Mouse (Mus musculus): ENCODE results near the gene Clec5a. TPM values are rescaled to one million over a fixed set of nuclear protein-coding genes. Genes with fewer than 3 reads are reported as not detected.

Gene Clec5a
- polyA plus RNA-seq, 1 experiment from 2014 or later, result 0.60 TPM

- Histone ChIP-seq H3K36me3 (no peaks in the 10 kb centered on the region), H3K4me1 (no peaks in the 10 kb centered on the region), H3K9ac (replicated peaks) (no peak overlapping the region), H3K9me3 (no peaks in the 10 kb centered on the region), H3K27me3 (no peaks in the 10 kb centered on the region), H3K27ac (replicated peaks) (no peak overlapping the region), H3K4me3 (no peak overlapping the region), H3K4me2 (replicated peaks) (no peak overlapping the region)
- ATAC-seq (ENCODE audit: low FRiP score, low read depth), result no peak
- 94% methylated on average over 1 of the region's 1 CpGs for WGBS
Measured at GRCm38 (mm10) chr6:40576305-40576704, 9.3 kb downstream of the Clec5a start.

- Histone ChIP-seq H3K4me2 (replicated peaks) (no peak overlapping the region), H3K4me3 (no peak overlapping the region), H3K36me3 (no peaks in the 10 kb centered on the region), H3K4me1 (no peaks in the 10 kb centered on the region), H3K27me3 (no peaks in the 10 kb centered on the region), H3K9ac (replicated peaks) (no peak overlapping the region), H3K9me3 (no peaks in the 10 kb centered on the region), H3K27ac (replicated peaks) (no peak overlapping the region)
- WGBS, result 92% methylated on average over 3 of the region's 3 CpGs
- no peak for ATAC-seq (ENCODE audit: low FRiP score, low read depth)
Measured at GRCm38 (mm10) chr6:40573618-40574017, 12.0 kb downstream of the Clec5a start.

- Histone ChIP-seq H3K36me3 (no peaks in the 10 kb centered on the region), H3K9me3 (no peaks in the 10 kb centered on the region), H3K27me3 (no peaks in the 10 kb centered on the region), H3K27ac (replicated peaks) (no peak within 1 kb of the TSS), H3K4me3 (no peak within 1 kb of the TSS), H3K9ac (replicated peaks) (no peak within 1 kb of the TSS), H3K4me2 (replicated peaks) (no peak within 1 kb of the TSS), H3K4me1 (no peaks in the 10 kb centered on the region)
- no peak for ATAC-seq (ENCODE audit: low FRiP score, low read depth)
- WGBS, result 93% methylated on average over 3 of the region's 3 CpGs
Measured at GRCm38 (mm10) chr6:40569187-40569586, 16.4 kb downstream of the Clec5a start, which contains the start of gene Olfr460. Olfr460 (plus strand) TSS chr6:40569487.

GRCm38 (mm10) chr6:40554950-40555349, 30.7 kb downstream of the Clec5a start, which contains the start of gene Olfr461:
Olfr461 (minus strand) TSS chr6:40555050.
- H3K4me1 ChIP-seq, result no peaks in the 10 kb centered on the region
- no peak within 1 kb of the TSS for H3K4me3 ChIP-seq
- WGBS, result 79% methylated on average over 2 of the region's 2 CpGs
- no peak for ATAC-seq (ENCODE audit: low FRiP score, low read depth)
- H3K36me3 ChIP-seq, result no peaks in the 10 kb centered on the region
- H3K9ac ChIP-seq (replicated peaks), result no peak within 1 kb of the TSS
- H3K9me3 ChIP-seq, result no peaks in the 10 kb centered on the region
- no peaks in the 10 kb centered on the region for H3K27me3 ChIP-seq
- no peak within 1 kb of the TSS for H3K4me2 ChIP-seq (replicated peaks)
- no peak within 1 kb of the TSS for H3K27ac ChIP-seq (replicated peaks)

GRCm38 (mm10) chr6:40544690-40545089, 40.9 kb downstream of the Clec5a start:
- Histone ChIP-seq H3K4me3 (no peak overlapping the region), H3K27me3 (no peaks in the 10 kb centered on the region), H3K36me3 (no peaks in the 10 kb centered on the region), H3K9me3 (no peaks in the 10 kb centered on the region), H3K4me2 (replicated peaks) (no peak overlapping the region), H3K4me1 (no peaks in the 10 kb centered on the region), H3K9ac (replicated peaks) (no peak overlapping the region), H3K27ac (replicated peaks) (no peak overlapping the region)
- ATAC-seq (ENCODE audit: low FRiP score, low read depth), result no peak
- WGBS, result 84% methylated on average over 10 of the region's 10 CpGs

Other genes starting within 250 kb of the Clec5a start
- 17.1 and 18.8 TPM in 2 replicates for gene E330009J07Rik, start 149.7 kb downstream of the Clec5a start, polyA plus RNA-seq (2016; fragmentation: Nextera tagmentation; extraction: Ambion mirVana)
- 0.20 TPM in 1 of 2 replicates, not detected in the other for gene Wee2, start 146.7 kb downstream of the Clec5a start, polyA plus RNA-seq (2016; fragmentation: Nextera tagmentation; extraction: Ambion mirVana)
- 176 and 192 TPM in 2 replicates for gene Ssbp1, start 114.5 kb downstream of the Clec5a start, polyA plus RNA-seq (2016; fragmentation: Nextera tagmentation; extraction: Ambion mirVana)
- not detected in 2 replicates for gene Tas2r137, start 94.6 kb downstream of the Clec5a start, polyA plus RNA-seq (2016; fragmentation: Nextera tagmentation; extraction: Ambion mirVana)
- not detected in 2 replicates for gene Tas2r108, start 92.3 kb downstream of the Clec5a start, polyA plus RNA-seq (2016; fragmentation: Nextera tagmentation; extraction: Ambion mirVana)
- gene Prss37, start 66.3 kb downstream of the Clec5a start, polyA plus RNA-seq (2016; fragmentation: Nextera tagmentation; extraction: Ambion mirVana), result not detected in 2 replicates
- 0.32 and 0.33 TPM in 2 replicates for gene Olfr461, start 30.8 kb downstream of the Clec5a start, polyA plus RNA-seq (2016; fragmentation: Nextera tagmentation; extraction: Ambion mirVana)
- gene Olfr460, start 16.3 kb downstream of the Clec5a start, polyA plus RNA-seq (2016; fragmentation: Nextera tagmentation; extraction: Ambion mirVana), result not detected in 2 replicates
- not detected in 2 replicates for gene Tas2r138, start 27.5 kb upstream of the Clec5a start, polyA plus RNA-seq (2016; fragmentation: Nextera tagmentation; extraction: Ambion mirVana)
- not detected in 2 replicates for gene Mgam, start 43.0 kb upstream of the Clec5a start, polyA plus RNA-seq (2016; fragmentation: Nextera tagmentation; extraction: Ambion mirVana)